ENCODE assay signal across 14 mouse cellular contexts in genomic region chr12:95994963-95995362, GRCm38 (mm10).
"Had no signal": no experiment of that assay in that cellular context is flagged by ENCODE, and none has a peak within 500 bp of the region (broad histone marks: within the 10 kb centered on the region; RNA-seq: fewer than 3 reads in every experiment).

No protein-coding gene starts in this region.

- H3K4me3 ChIP-seq: layer of hippocampus, adult 2 months; myocyte; neural tube, embryonic 15.5 days; stomach, embryonic 15.5 days had no signal

- H3K4me1 ChIP-seq: neural tube, embryonic 15.5 days; stomach, embryonic 15.5 days had no signal

- H3K27me3 ChIP-seq: neural tube, embryonic 15.5 days; stomach, embryonic 15.5 days had no signal

- H3K36me3 ChIP-seq: neural tube, embryonic 15.5 days; stomach, embryonic 15.5 days had no signal

- H3K4me2 ChIP-seq: neural tube, embryonic 15.5 days; stomach, embryonic 15.5 days had no signal

- H3K9ac ChIP-seq: liver, embryonic 14.5 days; neural tube, embryonic 15.5 days; stomach, embryonic 15.5 days had no signal

- DNase-seq: kidney, adult 18-20 months; kidney, postnatal 10 days; kidney, postnatal 4 days; lung, adult 18-20 months; midbrain, embryonic 14.5 days; retina, postnatal 1 day; right cerebral cortex, postnatal 14 days; thymus, adult 2 months; thymus, postnatal 4 days had no signal

- H3K27ac ChIP-seq: layer of hippocampus, adult 2 months; liver, embryonic 14.5 days; neural tube, embryonic 15.5 days; stomach, embryonic 15.5 days had no signal

- H3K9me3 ChIP-seq: neural tube, embryonic 15.5 days; stomach, embryonic 15.5 days had no signal
